Mouse (Mus musculus) stomach, postnatal 0 days (tissue): Measurements from ENCODE around the gene Syt13. TPM values are rescaled to one million over a fixed set of nuclear protein-coding genes. Genes with fewer than 3 reads are reported as not detected.

Source experiments
- ATAC-seq: fragments of 200-750 bp; cut with Nextera tagmentation; 2 replicates; pipeline ENCODE4 v1.8.0; 2017; ENCODE audit not compliant: low FRiP score, low TSS enrichment
- DNase-seq: peaks from one replicate; pipeline ENCODE4 v3.0.0-alpha.2; 2016; ENCODE audit warnings: low spot score
- H3K27ac ChIP-seq: fragments of 300-500 bp; sonication (generic); replicated peaks from 2 replicates; pipeline ENCODE4 v1.5.1; 2014; ENCODE audit warnings: mild to moderate bottlenecking, control low read depth
- H3K27me3 ChIP-seq: fragments of 300-500 bp; sonication (generic); 2 replicates; pipeline ENCODE4 v1.6.1; 2014; ENCODE audit warnings: low read length; ENCODE audit not compliant: control insufficient read depth, insufficient read depth
- H3K36me3 ChIP-seq: fragments of 300-500 bp; sonication (generic); 2 replicates; pipeline ENCODE4 v1.6.1; 2014; ENCODE audit warnings: low read length, mixed read lengths; ENCODE audit not compliant: control insufficient read depth, insufficient read depth
- H3K4me1 ChIP-seq: fragments of 300-500 bp; sonication (generic); replicated peaks from 2 replicates; pipeline ENCODE4 v1.6.1; 2014; ENCODE audit warnings: antibody characterized with exemption; ENCODE audit not compliant: control insufficient read depth, insufficient read depth
- H3K4me2 ChIP-seq: fragments of 300-500 bp; sonication (generic); replicated peaks from 2 replicates; pipeline ENCODE4 v1.6.1; 2014; ENCODE audit warnings: low read depth, mild to moderate bottlenecking, control low read depth, moderate library complexity
- H3K4me3 ChIP-seq: fragments of 300-500 bp; sonication (generic); 2 replicates; pipeline ENCODE4 v1.5.1; 2014; ENCODE audit warnings: low read depth, low read length, control low read depth
- H3K9ac ChIP-seq: fragments of 300-500 bp; sonication (generic); 2 replicates; pipeline ENCODE4 v1.6.1; 2014; ENCODE audit warnings: mild to moderate bottlenecking, low read length, control low read depth, mixed read lengths
- H3K9me3 ChIP-seq: fragments of 300-500 bp; sonication (generic); 2 replicates; pipeline ENCODE4 v1.6.1; 2016; ENCODE audit warnings: low read length; ENCODE audit not compliant: control insufficient read depth
- CTCF ChIP-seq: IDR thresholded peaks from 2 replicates; pipeline ENCODE4 v1.5.1; 2016; ENCODE audit warnings: antibody characterized with exemption, low read depth, mild to moderate bottlenecking, moderate library complexity
- EP300 ChIP-seq: optimal IDR thresholded peaks from 2 replicates; pipeline ENCODE3; 2016; ENCODE audit warnings: antibody characterized with exemption
- WGBS: fragments of 180-500 bp; shearing (Covaris S2); extraction: QIAGEN DNeasy Blood & Tissue Kit; methylation state at CpG from one replicate; pipeline ENCODE4 v1.1.7; 2014; 5-methylcytosine and 5-hydroxymethylcytosine counted together
- polyA plus RNA-seq: library from polyadenylated mRNA; unstranded; fragments of >200 nt; fragmentation: Nextera tagmentation; extraction: Ambion mirVana; gene quantifications from 2 replicates; pipeline ENCODE4 v1.2.1, GENCODE M21; 2015

Gene Syt13
- polyA plus RNA-seq, 1 experiment from 2014 or later, result 4.1 TPM

- H3K9ac ChIP-seq, result no peak overlapping the region
- no peak overlapping the region for H3K4me2 ChIP-seq
- DNase-seq (no peak), ATAC-seq (no peak)
- TF ChIP-seq EP300 (no peak), CTCF (no peak)
- H3K27me3 ChIP-seq, result no peaks in the 10 kb centered on the region
- H3K27ac ChIP-seq, result no peak overlapping the region
- no peak overlapping the region for H3K4me3 ChIP-seq
- H3K4me1 ChIP-seq, result no peaks in the 10 kb centered on the region
- no peaks in the 10 kb centered on the region for H3K36me3 ChIP-seq
- 71% methylated on average over 3 of the region's 3 CpGs for WGBS
- no peaks in the 10 kb centered on the region for H3K9me3 ChIP-seq
These were observed 37.4 kb upstream of the Syt13 start for GRCm38 (mm10) chr2:92877488-92877887.

GRCm38 (mm10) chr2:92883039-92883911, 31.6 kb upstream of the Syt13 start:
- TF ChIP-seq CTCF, result peak; percentile 96
- no peak for TF ChIP-seq EP300
- Histone ChIP-seq H3K9ac (no peak overlapping the region), H3K36me3 (no peaks in the 10 kb centered on the region), H3K4me2 (no peak overlapping the region), H3K27ac (peak overlapping the region; percentile 50), H3K27me3 (no peaks in the 10 kb centered on the region), H3K4me1 (no peaks in the 10 kb centered on the region), H3K4me3 (no peak overlapping the region), H3K9me3 (no peaks in the 10 kb centered on the region)
- DNase-seq, result peak; percentile 54
- WGBS, result 4% methylated on average over 15 of the region's 15 CpGs
- no peak; the same call in 1 of the 2 replicates for ATAC-seq

- Histone ChIP-seq H3K4me2 (no peak overlapping the region), H3K36me3 (no peaks in the 10 kb centered on the region), H3K4me1 (no peaks in the 10 kb centered on the region), H3K9me3 (no peaks in the 10 kb centered on the region), H3K9ac (no peak overlapping the region), H3K27me3 (no peaks in the 10 kb centered on the region), H3K4me3 (no peak overlapping the region), H3K27ac (no peak overlapping the region)
- peak; percentile 22 for DNase-seq
- TF ChIP-seq CTCF, result no peak
- no peak for ATAC-seq
- 0% methylated on average over 2 of the region's 2 CpGs for WGBS
These were observed 31.0 kb upstream of the Syt13 start for GRCm38 (mm10) chr2:92883912-92884243.

GRCm38 (mm10) chr2:92884976-92885375, 29.9 kb upstream of the Syt13 start:
- no peak for TF ChIP-seq CTCF
- peak; percentile 91 for TF ChIP-seq EP300
- ATAC-seq (no peak), DNase-seq (no peak)
- 67% methylated on average over 6 of the region's 6 CpGs for WGBS
- Histone ChIP-seq H3K9ac (no peak overlapping the region), H3K4me3 (no peak overlapping the region), H3K9me3 (no peaks in the 10 kb centered on the region), H3K4me1 (no peaks in the 10 kb centered on the region), H3K27me3 (no peaks in the 10 kb centered on the region), H3K36me3 (no peaks in the 10 kb centered on the region), H3K27ac (peak overlapping the region; percentile 70), H3K4me2 (no peak overlapping the region)

- Histone ChIP-seq H3K9me3 (no peaks in the 10 kb centered on the region), H3K36me3 (no peaks in the 10 kb centered on the region), H3K27ac (no peak overlapping the region), H3K4me1 (no peaks in the 10 kb centered on the region), H3K27me3 (no peaks in the 10 kb centered on the region), H3K4me3 (no peak overlapping the region), H3K4me2 (no peak overlapping the region), H3K9ac (no peak overlapping the region)
- TF ChIP-seq EP300 (no peak), CTCF (no peak)
- no peak for DNase-seq
- WGBS, result 73% methylated on average over 3 of the region's 3 CpGs
- no peak for ATAC-seq
These were observed 28.0 kb upstream of the Syt13 start for GRCm38 (mm10) chr2:92886862-92887261.

GRCm38 (mm10) chr2:92892524-92892923, 22.4 kb upstream of the Syt13 start:
- Histone ChIP-seq H3K27me3 (no peaks in the 10 kb centered on the region), H3K4me1 (no peaks in the 10 kb centered on the region), H3K36me3 (no peaks in the 10 kb centered on the region), H3K4me3 (no peak overlapping the region), H3K9me3 (no peaks in the 10 kb centered on the region), H3K9ac (no peak overlapping the region), H3K4me2 (no peak overlapping the region), H3K27ac (no peak overlapping the region)
- DNase-seq (no peak), ATAC-seq (no peak)
- no peak for TF ChIP-seq EP300
- TF ChIP-seq CTCF, result no peak
- WGBS, result 53% methylated on average over 4 of the region's 4 CpGs
